10 mouse cellular contexts compared by ENCODE assay signal in the genomic region with DNA sequence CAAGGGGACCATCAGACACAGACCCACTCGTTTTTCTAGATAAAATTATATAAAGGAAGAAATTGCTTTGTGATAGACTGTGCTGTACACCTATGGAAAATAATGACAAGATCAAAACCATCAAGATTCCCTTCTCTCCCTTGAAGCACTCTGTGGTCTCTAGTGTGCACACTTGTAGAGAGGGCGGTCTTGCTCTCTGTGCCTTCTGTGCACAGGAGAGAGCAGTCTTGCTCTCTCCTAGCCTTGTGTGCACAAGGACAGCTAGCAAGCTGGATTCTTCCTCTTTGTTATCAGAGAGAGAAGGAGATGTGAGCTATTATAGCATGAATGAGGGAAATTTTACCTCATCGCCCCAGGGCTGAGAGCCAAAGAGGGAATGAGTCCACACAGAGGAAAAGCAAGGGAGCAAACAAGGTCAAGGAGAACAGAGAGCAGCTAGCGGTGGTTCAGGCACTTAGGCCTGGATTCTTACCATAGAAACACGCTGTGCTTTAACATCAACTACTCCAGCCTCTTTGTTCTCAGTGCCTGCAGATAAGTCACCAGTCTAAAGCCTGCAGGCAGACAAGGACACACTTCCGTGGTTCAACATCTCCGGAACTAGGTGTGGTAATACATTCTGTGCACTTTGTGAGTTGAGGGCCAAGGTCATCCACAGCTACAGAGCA.
DNase-seq lines count a peak whose midpoint lies in the region; ATAC-seq lines count a peak whose summit lies in the region.
"Had no signal": no experiment of that assay in that cellular context is flagged by ENCODE, and none has a peak within 500 bp of the region (broad histone marks: within the 10 kb centered on the region; RNA-seq: fewer than 3 reads in every experiment).

No protein-coding gene starts in this region.

- peaks cover 5 to 6% of the 10 kb centered on the region in 2 experiments for H3K4me1 ChIP-seq in heart, embryonic 14.5 days (ENCODE audit: control insufficient read depth in 2 of 2, insufficient read depth in 2 of 2, low read length in 2 of 2)

- no peaks in the 10 kb centered on the region for H3K9me3 ChIP-seq in heart, embryonic 14.5 days (ENCODE audit: control insufficient read depth, low read length)

- intact Hi-C loops in heart, postnatal 25 days (cut with DNase I): no loop called here

- peak; percentile 61 for DNase-seq in heart, adult 11 months
- no peak for DNase-seq in heart, postnatal 25 days (ENCODE audit: low spot score)
- peak; percentile 39 for DNase-seq in retina, postnatal 1 day
- no peak for DNase-seq in retina, embryonic 14.5 days (ENCODE audit: low spot score)
- DNase-seq in right cerebral cortex, adult 2 months (ENCODE audit: low spot score in 2 of 2): no peak
- DNase-seq in thymus, postnatal 0 days (ENCODE audit: low spot score): no peak
- no peak for DNase-seq in urinary bladder, postnatal 10 days (ENCODE audit: low spot score)
- DNase-seq: cerebellum, adult 9-10 months had no signal

- H3K4me2 ChIP-seq in heart, embryonic 14.5 days (ENCODE audit: low read length): no peak overlapping the region

- ATAC-seq in heart, embryonic 14.5 days (ENCODE audit: insufficient number of reproducible peaks, insufficient read depth, low FRiP score, low read depth): peak; percentile 50

- no peak overlapping the region for H3K9ac ChIP-seq in heart, embryonic 14.5 days (ENCODE audit: low read length)

- peak overlapping the region; percentile 37 to 56 for H3K27ac ChIP-seq in heart, embryonic 14.5 days (replicated peaks in 1 of 2; ENCODE audit: control insufficient read depth in 1 of 2, insufficient read depth in 1 of 2, low read depth in 2 of 2, low read length in 2 of 2)
- H3K27ac ChIP-seq: macrophage had no signal

- 30% methylated on average over 7 of the region's 7 CpGs for WGBS in heart, embryonic 14.5 days

- H3K36me3 ChIP-seq in heart, embryonic 14.5 days (ENCODE audit: control insufficient read depth, insufficient read depth, low read length): no peaks in the 10 kb centered on the region

- no peak overlapping the region for H3K4me3 ChIP-seq in heart, embryonic 14.5 days (ENCODE audit: control insufficient read depth in 1 of 2, insufficient read depth in 1 of 2, low read depth in 1 of 2, low read length in 2 of 2)

- H3K27me3 ChIP-seq in heart, embryonic 14.5 days (ENCODE audit: control insufficient read depth, insufficient read depth, low read length): no peaks in the 10 kb centered on the region

Comparison
In these comparisons a context has a peak if more than half of its experiments do, and no peak if none do; other contexts are left out.
1. DNase-seq: peak in heart, adult 11 months (single experiment) and retina, postnatal 1 day (single experiment); none in heart, postnatal 25 days (single experiment), retina, embryonic 14.5 days (single experiment), right cerebral cortex, adult 2 months (0 of 2), thymus, postnatal 0 days (single experiment) and urinary bladder, postnatal 10 days (single experiment).